Mouse (Mus musculus): ENCODE measurements at regions not wholly inside any gene's neighbourhood (a gene's known extent, or its start where the extent isn't known, plus 50 kb on each side); places are given as distances from the start of the nearest gene placed in this dataset.

DNA sequence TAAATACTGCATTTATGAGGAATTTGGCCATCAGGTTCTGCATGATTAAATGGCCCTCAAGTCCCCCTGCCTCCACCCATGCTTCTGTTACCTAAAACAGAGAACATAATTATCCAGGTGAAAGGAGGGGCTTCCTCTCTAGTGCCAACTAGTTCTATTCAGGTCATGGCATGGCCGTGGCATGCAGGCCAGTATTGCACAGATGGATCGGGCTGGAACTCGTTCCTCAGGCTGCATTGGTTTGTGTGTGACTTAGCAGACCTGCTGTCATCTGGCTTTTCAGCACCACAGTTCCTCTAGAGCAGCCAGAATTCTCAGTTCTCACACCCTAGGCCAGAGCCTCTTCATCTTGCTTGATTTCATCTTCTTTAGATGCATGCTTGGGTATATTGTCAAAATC lies 87.2 kb upstream of the Ccdc122 start:
- H3K9ac ChIP-seq (ENCODE audit: insufficient read depth, low read depth, low read length, poor library complexity, severe bottlenecking) = no peak overlapping the region
- H3K36me3 ChIP-seq (ENCODE audit: control insufficient read depth, insufficient read depth, low read length, poor library complexity, severe bottlenecking) = no peaks in the 10 kb centered on the region
- TF ChIP-seq CHD2 (IDR thresholded peaks at IDR 0.05; ENCODE audit: low read depth, low read length) (no peak), ZC3H11A (IDR thresholded peaks at IDR 0.05; ENCODE audit: borderline replicate concordance, low read depth, low read length) (no peak), HCFC1 (IDR thresholded peaks at IDR 0.05; ENCODE audit: borderline replicate concordance, insufficient read depth, low read length) (no peak), ZNF384 (IDR thresholded peaks at IDR 0.05; ENCODE audit: low read depth, low read length) (no peak), MAFK (IDR thresholded peaks at IDR 0.05; ENCODE audit: insufficient read depth, low read depth, low read length) (no peak)
- no peak overlapping the region for H3K27ac ChIP-seq (ENCODE audit: insufficient read depth, low read depth, low read length, poor library complexity, severe bottlenecking)
- no peak overlapping the region for H3K4me3 ChIP-seq (ENCODE audit: insufficient read depth in 1 of 2, low read depth in 1 of 2, low read length in 2 of 2, poor library complexity in 1 of 2, severe bottlenecking in 1 of 2)
- DNase-seq (ENCODE audit: low read depth, low spot score) = no peak
- 0 out of 4 replicates have a peak, but pooled peaks cover 0 to 2% of the 10 kb centered on the region in 2 experiments for H3K4me1 ChIP-seq (ENCODE audit: control insufficient read depth in 2 of 2, insufficient read depth in 2 of 2, low read length in 2 of 2, poor library complexity in 1 of 2)
- in situ Hi-C loops (cut with MboI; ENCODE audit: low sequenced_read_pairs in 2 of 2, unreplicated experiment in 2 of 2) = no loop called here
- H3K9me3 ChIP-seq (ENCODE audit: control insufficient read depth, insufficient read depth, low read depth, low read length) = no peaks in the 10 kb centered on the region

DNA sequence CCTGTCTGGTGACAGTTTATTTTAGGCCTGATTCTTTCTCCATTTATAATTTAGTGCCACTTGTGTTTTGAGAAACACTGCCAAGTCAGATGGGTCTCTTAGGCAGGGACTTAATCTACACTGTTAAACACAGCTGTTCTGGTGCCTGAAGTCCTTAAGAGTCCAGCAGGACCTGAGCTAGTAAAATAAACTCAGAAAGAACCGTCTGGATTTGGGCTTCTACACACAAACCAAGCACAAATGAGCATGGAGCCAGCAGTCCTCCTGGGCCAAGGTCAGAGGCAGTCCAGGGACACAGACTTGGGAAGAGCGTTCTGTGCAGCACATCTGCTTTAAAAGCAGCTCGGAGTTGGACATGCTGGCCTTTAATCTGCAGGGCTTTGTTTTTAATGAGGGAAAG lies 87.6 kb upstream of the Ccdc122 start:
- no peak overlapping the region for H3K27ac ChIP-seq (ENCODE audit: insufficient read depth, low read depth, low read length, poor library complexity, severe bottlenecking)
- no peak overlapping the region for H3K9ac ChIP-seq (ENCODE audit: insufficient read depth, low read depth, low read length, poor library complexity, severe bottlenecking)
- DNase-seq (ENCODE audit: low read depth, low spot score) = no peak
- H3K4me1 ChIP-seq (ENCODE audit: control insufficient read depth in 2 of 2, insufficient read depth in 2 of 2, low read length in 2 of 2, poor library complexity in 1 of 2) = 0 out of 4 replicates have a peak, but pooled peaks cover 0 to 2% of the 10 kb centered on the region in 2 experiments
- in situ Hi-C loops (cut with MboI; ENCODE audit: low sequenced_read_pairs in 2 of 2, unreplicated experiment in 2 of 2) = no loop called here
- no peaks in the 10 kb centered on the region for H3K36me3 ChIP-seq (ENCODE audit: control insufficient read depth, insufficient read depth, low read length, poor library complexity, severe bottlenecking)
- H3K4me3 ChIP-seq (ENCODE audit: insufficient read depth in 1 of 2, low read depth in 1 of 2, low read length in 2 of 2, poor library complexity in 1 of 2, severe bottlenecking in 1 of 2) = no peak overlapping the region
- no peak for TF ChIP-seq HCFC1 (IDR thresholded peaks at IDR 0.05; ENCODE audit: borderline replicate concordance, insufficient read depth, low read length)
- no peaks in the 10 kb centered on the region for H3K9me3 ChIP-seq (ENCODE audit: control insufficient read depth, insufficient read depth, low read depth, low read length)

DNA sequence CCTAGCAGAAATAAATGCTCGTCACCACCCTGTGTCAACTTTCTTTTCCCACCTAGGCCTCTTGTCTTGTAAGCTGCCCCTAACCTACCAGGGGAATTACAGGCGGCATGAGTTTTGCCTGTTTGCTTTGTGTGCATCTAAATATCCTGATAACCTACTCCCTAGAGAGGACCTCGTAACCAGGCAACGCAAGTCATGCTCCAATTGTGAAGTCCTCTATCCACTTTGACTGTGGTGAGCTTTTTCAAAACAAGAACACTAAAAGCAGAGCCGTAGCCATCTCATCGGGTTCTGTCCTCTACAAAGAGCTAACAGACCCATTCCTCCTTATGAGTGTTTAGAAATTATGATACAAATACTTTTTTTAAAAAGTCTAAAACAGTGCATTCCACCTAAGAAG lies 88.1 kb upstream of the Ccdc122 start:
- Histone ChIP-seq H3K4me1 (ENCODE audit: control insufficient read depth in 2 of 2, insufficient read depth in 2 of 2, low read length in 2 of 2, poor library complexity in 1 of 2) (0 out of 4 replicates have a peak, but pooled peaks cover 0 to 2% of the 10 kb centered on the region in 2 experiments), H3K27ac (ENCODE audit: insufficient read depth, low read depth, low read length, poor library complexity, severe bottlenecking) (no peak overlapping the region), H3K36me3 (ENCODE audit: control insufficient read depth, insufficient read depth, low read length, poor library complexity, severe bottlenecking) (no peaks in the 10 kb centered on the region), H3K9ac (ENCODE audit: insufficient read depth, low read depth, low read length, poor library complexity, severe bottlenecking) (no peak overlapping the region), H3K4me3 (ENCODE audit: insufficient read depth in 1 of 2, low read depth in 1 of 2, low read length in 2 of 2, poor library complexity in 1 of 2, severe bottlenecking in 1 of 2) (no peak overlapping the region), H3K9me3 (ENCODE audit: control insufficient read depth, insufficient read depth, low read depth, low read length) (no peaks in the 10 kb centered on the region)
- in situ Hi-C loops (cut with MboI; ENCODE audit: low sequenced_read_pairs in 2 of 2, unreplicated experiment in 2 of 2) = no loop called here
- TF ChIP-seq CHD2 (IDR thresholded peaks at IDR 0.05; ENCODE audit: low read depth, low read length) = no peak
- no peak for DNase-seq (ENCODE audit: low read depth, low spot score)

DNA sequence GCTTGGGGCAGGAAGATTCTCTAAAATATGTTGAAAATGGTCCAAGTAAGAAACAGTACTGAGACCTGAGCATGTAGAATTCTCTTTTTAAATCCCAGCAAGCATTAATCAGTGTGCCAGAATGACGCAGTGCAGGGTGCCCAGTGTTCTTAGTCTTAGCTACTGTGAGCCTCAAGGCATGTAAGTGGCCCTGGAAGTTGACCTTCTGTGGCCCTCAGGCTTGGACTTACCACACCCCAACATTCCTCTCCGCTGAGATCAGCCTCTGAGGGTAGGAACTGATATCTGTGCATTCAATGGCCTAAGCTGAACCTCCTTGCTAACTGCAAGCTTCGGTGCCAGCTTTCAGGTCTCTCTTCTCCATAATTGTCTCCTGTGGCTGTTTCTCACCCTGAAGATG lies 89.4 kb upstream of the Ccdc122 start:
- DNase-seq (ENCODE audit: low read depth, low spot score) = no peak
- in situ Hi-C loops (cut with MboI; ENCODE audit: low sequenced_read_pairs in 2 of 2, unreplicated experiment in 2 of 2) = no loop called here
- TF ChIP-seq ZNF384 (IDR thresholded peaks at IDR 0.05; ENCODE audit: low read depth, low read length) = no peak
- no peak for TF ChIP-seq MAFK (IDR thresholded peaks at IDR 0.05; ENCODE audit: insufficient read depth, low read depth, low read length)
- no peak for TF ChIP-seq CHD2 (IDR thresholded peaks at IDR 0.05; ENCODE audit: low read depth, low read length)
- TF ChIP-seq ZC3H11A (IDR thresholded peaks at IDR 0.05; ENCODE audit: borderline replicate concordance, low read depth, low read length) = no peak
- TF ChIP-seq HCFC1 (IDR thresholded peaks at IDR 0.05; ENCODE audit: borderline replicate concordance, insufficient read depth, low read length) = no peak
- Histone ChIP-seq H3K27ac (ENCODE audit: insufficient read depth, low read depth, low read length, poor library complexity, severe bottlenecking) (no peak overlapping the region), H3K9me3 (ENCODE audit: control insufficient read depth, insufficient read depth, low read depth, low read length) (no peaks in the 10 kb centered on the region), H3K4me3 (ENCODE audit: insufficient read depth in 1 of 2, low read depth in 1 of 2, low read length in 2 of 2, poor library complexity in 1 of 2, severe bottlenecking in 1 of 2) (no peak overlapping the region), H3K9ac (ENCODE audit: insufficient read depth, low read depth, low read length, poor library complexity, severe bottlenecking) (no peak overlapping the region), H3K4me1 (ENCODE audit: control insufficient read depth in 2 of 2, insufficient read depth in 2 of 2, low read length in 2 of 2, poor library complexity in 1 of 2) (0 out of 4 replicates have a peak, but pooled peaks cover 0 to 2% of the 10 kb centered on the region in 2 experiments), H3K36me3 (ENCODE audit: control insufficient read depth, insufficient read depth, low read length, poor library complexity, severe bottlenecking) (no peaks in the 10 kb centered on the region)

DNA sequence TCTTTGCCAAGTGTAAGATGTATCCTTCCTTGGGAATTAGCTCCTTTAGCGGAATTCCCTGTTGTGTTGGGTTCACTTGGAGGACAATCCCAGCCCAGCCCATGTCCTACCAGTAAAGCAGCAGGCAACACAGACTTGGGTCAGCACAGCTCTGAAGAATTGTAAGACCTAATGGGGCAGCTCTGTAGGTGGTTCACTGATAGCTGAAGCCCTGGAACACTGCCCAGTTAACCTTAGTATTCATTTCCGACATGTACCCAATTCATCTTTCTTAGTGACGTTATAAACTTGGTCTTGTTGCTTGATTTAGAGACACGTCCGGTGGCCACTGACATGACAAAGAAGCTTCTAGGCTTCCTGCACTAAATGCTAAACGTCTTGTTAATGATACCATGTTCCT lies 90.9 kb upstream of the Ccdc122 start:
- no peak overlapping the region for H3K4me3 ChIP-seq (ENCODE audit: insufficient read depth in 1 of 2, low read depth in 1 of 2, low read length in 2 of 2, poor library complexity in 1 of 2, severe bottlenecking in 1 of 2)
- in situ Hi-C loops (cut with MboI; ENCODE audit: low sequenced_read_pairs in 2 of 2, unreplicated experiment in 2 of 2) = no loop called here
- H3K27ac ChIP-seq (ENCODE audit: insufficient read depth, low read depth, low read length, poor library complexity, severe bottlenecking) = no peak overlapping the region
- no peak for DNase-seq (ENCODE audit: low read depth, low spot score)
- no peaks in the 10 kb centered on the region for H3K9me3 ChIP-seq (ENCODE audit: control insufficient read depth, insufficient read depth, low read depth, low read length)
- H3K36me3 ChIP-seq (ENCODE audit: control insufficient read depth, insufficient read depth, low read length, poor library complexity, severe bottlenecking) = no peaks in the 10 kb centered on the region
- 0 out of 4 replicates have a peak, but pooled peaks cover 0 to 2% of the 10 kb centered on the region in 2 experiments for H3K4me1 ChIP-seq (ENCODE audit: control insufficient read depth in 2 of 2, insufficient read depth in 2 of 2, low read length in 2 of 2, poor library complexity in 1 of 2)
- no peak overlapping the region for H3K9ac ChIP-seq (ENCODE audit: insufficient read depth, low read depth, low read length, poor library complexity, severe bottlenecking)
- TF ChIP-seq MAFK (IDR thresholded peaks at IDR 0.05; ENCODE audit: insufficient read depth, low read depth, low read length) = no peak
- TF ChIP-seq HCFC1 (IDR thresholded peaks at IDR 0.05; ENCODE audit: borderline replicate concordance, insufficient read depth, low read length) = no peak
- TF ChIP-seq ZNF384 (IDR thresholded peaks at IDR 0.05; ENCODE audit: low read depth, low read length) = no peak
- no peak for TF ChIP-seq CHD2 (IDR thresholded peaks at IDR 0.05; ENCODE audit: low read depth, low read length)
- no peak for TF ChIP-seq ZC3H11A (IDR thresholded peaks at IDR 0.05; ENCODE audit: borderline replicate concordance, low read depth, low read length)
